Mouse (Mus musculus) kidney, adult 2 months (tissue): Measurements from ENCODE around the gene Nomo1.

Source experiments
- CTCF ChIP-seq: fragments of 200-500 bp; conservative IDR thresholded peaks from 2 replicates; pipeline ENCODE4 v1.5.1; 2011; ENCODE audit warnings: low read depth, mild to moderate bottlenecking, control low read depth, low read length, moderate library complexity, mixed read lengths; ENCODE audit not compliant: insufficient read depth, insufficient read length
- POLR2A ChIP-seq: fragments of 200-500 bp; IDR thresholded peaks from one replicate; pipeline ENCODE4 v1.6.1; 2011; ENCODE audit warnings: low read depth, low read length, control low read depth

- no peak for TF ChIP-seq POLR2A
- TF ChIP-seq CTCF, result no peak
These were observed 59.3 kb downstream of the Nomo1 start for GRCm38 (mm10) chr7:46092803-46093202.
